Mouse (Mus musculus) heart, adult 2 months (tissue): ENCODE measurements around the gene Zfp566.

Experiments used
- CTCF ChIP-seq: fragments of 200-600 bp; IDR thresholded peaks from 2 replicates; pipeline ENCODE4 v1.8.1; 2022; ENCODE audit warnings: antibody characterized with exemption, mild to moderate bottlenecking, moderate library complexity
- EP300 ChIP-seq: fragments of 200-500 bp; IDR thresholded peaks from 2 replicates; pipeline ENCODE4 v1.6.1; 2011; ENCODE audit warnings: low read depth, low read length, control low read depth; ENCODE audit not compliant: insufficient read depth
- POLR2A ChIP-seq: fragments of 200-500 bp; IDR thresholded peaks from 2 replicates; pipeline ENCODE4 v1.6.1; 2011; ENCODE audit warnings: mild to moderate bottlenecking, low read depth, low read length, control low read depth; ENCODE audit not compliant: insufficient read depth

DNA sequence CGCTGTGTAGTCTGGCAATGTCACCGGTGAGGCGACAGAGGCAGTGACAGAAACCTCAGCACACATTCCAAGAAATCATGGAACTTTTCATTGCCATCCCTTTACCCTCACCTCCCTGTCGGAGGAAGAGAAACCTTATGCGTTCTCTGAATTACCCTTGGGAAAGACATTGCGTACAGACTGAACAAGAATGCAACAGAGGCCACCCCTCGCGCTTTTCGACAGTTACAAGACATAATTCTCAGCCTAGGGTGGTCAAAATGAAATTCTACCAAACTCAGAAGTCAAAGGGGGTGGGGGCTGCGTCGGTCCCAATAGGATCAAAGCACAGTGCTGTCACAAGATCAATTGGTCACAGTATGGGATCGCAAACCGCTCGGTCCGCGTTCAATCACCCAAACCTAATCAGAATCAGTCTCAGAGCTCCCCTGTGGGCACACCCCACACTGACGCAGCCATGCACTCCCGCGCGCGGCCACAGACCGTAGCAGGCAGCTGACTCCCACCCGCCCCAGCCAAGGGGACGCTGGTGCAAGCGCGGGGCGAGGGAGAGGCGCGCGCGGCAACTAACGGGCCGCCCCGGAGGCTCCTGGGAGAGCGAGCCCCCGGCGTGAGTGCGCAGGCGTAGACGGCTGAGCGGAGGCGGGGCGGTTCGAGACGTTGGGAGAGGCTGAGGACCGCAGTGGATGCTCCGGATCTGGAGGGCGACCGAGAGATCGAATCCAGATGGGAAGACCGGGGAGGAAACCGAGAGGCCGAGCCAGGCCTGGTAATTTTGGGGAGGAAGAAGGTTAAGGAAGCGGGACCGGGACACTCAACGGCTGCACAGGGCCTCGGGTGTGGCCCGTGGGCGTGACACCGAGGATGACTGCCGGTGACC lies 31.2 kb upstream of the Zfp566 start, which contains the start of gene Zfp382:
- TF ChIP-seq CTCF (peak; percentile 41), EP300 (no peak), POLR2A (peak; percentile 65)
